Mouse (Mus musculus) embryo, embryonic 9.5 days (tissue): ENCODE measurements around the gene Srrt.
"Not testable (repeated sequence)": the region's sequence is repeated elsewhere in the genome, so short reads cannot be mapped to it uniquely, and the experiment has no call there.

Experiments
- DNase-seq: peaks from one replicate; pipeline ENCODE4 v3.0.0-alpha.2; 2017; ENCODE audit errors: extremely low spot score

The Srrt gene

GRCm38 (mm10) chr5:137297126-137297525 lies 10.3 kb downstream of the Srrt start:
- DNase-seq, result no peak

DNA sequence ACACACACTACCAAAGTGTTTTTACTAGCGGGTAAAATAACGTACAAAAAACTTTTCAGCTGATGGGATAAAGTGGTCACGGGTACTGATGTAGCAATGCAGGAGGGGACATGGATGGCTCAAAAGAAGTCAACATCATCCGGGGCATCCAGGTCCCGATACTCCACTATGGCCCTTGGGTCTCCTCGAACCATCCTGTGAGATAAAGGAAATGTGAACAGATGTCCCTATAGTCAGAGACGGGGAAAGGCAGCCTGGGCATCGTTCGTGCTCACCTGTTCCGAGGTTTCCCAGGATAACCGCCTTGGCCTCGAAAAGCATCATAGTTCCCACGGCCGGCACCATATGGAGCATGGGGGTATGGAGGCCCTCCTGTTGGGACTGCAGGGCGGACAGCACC lies 11.8 kb downstream of the Srrt start:
- DNase-seq, result no peak

DNA sequence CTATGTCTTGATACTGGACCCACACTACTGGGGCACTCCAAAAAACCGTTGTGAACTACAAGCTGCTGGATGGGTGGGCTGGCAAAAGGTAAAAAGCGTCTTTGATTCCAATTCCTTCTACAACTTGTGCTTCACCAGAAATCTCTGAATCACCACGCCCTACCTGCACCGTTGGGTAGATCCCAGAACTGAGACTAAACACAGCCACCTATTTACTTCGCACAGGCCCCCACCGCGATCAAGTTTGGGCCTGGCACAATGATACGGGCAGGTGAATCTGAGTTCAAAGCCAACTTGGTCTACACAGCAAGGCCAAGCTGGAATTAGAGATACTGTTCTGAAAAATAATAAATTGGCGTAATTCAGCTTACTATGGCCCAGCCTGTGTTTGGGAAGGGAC lies 12.2 kb downstream of the Srrt start:
- DNase-seq, result no peak

DNA sequence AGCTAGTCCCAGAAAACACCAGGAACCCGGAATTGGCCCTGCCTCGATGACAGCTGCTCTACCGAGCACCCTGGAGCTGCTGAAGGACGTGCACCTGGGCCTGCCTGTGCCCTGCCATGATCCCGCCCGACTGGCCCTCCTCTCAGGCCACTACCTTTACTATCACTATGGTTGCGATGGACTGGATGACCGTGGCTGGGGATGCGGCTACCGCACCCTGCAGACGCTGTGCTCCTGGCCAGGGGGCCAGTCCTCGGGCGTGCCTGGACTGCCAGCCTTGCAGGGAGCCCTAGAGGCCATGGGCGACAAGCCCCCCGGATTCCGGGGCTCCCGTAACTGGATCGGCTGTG lies 12.8 kb downstream of the Srrt start:
- DNase-seq, result no peak

DNA sequence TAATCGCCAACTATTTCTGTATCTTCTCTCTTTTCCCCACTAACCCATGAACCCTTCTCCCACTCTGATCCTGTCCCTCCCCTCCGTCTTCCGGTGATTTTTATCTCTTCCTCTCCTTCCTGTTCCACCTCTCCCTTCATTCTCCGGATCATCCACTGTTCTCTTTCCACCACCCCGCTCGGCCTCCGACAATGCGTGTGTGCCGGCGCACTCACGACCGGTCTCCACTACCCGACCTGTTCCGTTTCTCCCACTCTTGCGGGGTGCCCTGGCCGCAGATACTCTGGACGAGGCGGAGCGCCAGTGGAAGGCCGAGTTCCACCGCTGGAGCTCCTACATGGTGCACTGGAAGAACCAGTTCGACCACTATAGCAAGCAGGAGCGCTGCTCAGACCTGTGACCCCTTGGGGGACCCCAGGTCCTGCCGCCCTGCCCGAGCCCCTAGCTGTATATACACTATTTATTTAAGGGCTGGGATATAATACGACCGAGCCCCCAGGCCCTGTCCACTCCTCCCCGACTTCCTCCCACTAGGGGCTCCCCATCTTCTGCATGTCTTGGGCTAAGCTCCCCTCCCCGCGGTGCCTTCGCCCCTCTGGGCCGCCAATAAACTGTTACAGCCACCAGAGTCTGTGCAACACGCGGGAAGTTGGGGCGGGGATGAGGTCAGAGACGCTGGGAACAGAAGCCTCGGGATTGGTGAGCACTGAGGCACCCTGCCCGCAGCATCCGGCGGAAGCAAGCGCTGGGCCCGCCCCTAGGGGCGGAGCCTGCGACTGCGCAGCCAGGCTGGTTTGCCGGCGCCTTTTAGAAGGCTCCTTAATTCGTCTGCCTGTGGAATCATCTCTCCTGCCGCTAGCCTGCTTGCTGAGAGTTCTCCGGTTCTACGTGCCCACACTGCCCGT lies 13.4 kb downstream of the Srrt start, which contains the start of gene Ufsp1:
Gene Ufsp1 (plus strand): TSS at position 791 of the 905 bp plus-strand sequence.
- DNase-seq, result peak; percentile 92

GRCm38 (mm10) chr5:137293282-137293681 lies 14.2 kb downstream of the Srrt start:
- DNase-seq, result peak; percentile 67

GRCm38 (mm10) chr5:137291381-137291926 lies 16.0 kb downstream of the Srrt start:
- DNase-seq, result no peak

GRCm38 (mm10) chr5:137290677-137291076 lies 16.8 kb downstream of the Srrt start:
- DNase-seq, result peak; percentile 53

- DNase-seq, result no peak
Measured at GRCm38 (mm10) chr5:137289591-137290365, 17.7 kb downstream of the Srrt start.

DNA sequence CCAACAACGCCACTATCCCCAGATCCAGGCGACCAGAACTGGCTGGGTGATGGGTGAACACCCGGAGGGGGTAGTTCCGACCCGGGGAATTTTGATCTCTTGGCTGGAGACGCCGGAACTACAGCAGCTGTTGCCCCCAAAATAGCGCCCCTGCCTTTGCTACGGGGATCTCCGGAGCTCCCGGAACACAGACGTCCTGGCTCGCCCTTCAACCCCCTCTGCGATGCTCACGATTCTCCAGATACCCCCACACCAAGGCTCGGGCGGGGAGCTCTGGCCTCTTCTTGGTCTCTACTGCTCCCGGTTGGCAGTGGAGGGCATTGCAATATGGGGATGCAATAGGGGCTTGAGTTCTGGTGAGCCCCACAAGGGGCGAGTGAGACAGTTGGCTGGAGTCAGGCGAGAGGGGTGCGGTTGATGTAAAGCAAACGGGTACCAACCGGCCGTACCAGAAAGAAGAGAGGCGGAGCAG lies 18.4 kb downstream of the Srrt start:
- DNase-seq, result peak; percentile 55

DNA sequence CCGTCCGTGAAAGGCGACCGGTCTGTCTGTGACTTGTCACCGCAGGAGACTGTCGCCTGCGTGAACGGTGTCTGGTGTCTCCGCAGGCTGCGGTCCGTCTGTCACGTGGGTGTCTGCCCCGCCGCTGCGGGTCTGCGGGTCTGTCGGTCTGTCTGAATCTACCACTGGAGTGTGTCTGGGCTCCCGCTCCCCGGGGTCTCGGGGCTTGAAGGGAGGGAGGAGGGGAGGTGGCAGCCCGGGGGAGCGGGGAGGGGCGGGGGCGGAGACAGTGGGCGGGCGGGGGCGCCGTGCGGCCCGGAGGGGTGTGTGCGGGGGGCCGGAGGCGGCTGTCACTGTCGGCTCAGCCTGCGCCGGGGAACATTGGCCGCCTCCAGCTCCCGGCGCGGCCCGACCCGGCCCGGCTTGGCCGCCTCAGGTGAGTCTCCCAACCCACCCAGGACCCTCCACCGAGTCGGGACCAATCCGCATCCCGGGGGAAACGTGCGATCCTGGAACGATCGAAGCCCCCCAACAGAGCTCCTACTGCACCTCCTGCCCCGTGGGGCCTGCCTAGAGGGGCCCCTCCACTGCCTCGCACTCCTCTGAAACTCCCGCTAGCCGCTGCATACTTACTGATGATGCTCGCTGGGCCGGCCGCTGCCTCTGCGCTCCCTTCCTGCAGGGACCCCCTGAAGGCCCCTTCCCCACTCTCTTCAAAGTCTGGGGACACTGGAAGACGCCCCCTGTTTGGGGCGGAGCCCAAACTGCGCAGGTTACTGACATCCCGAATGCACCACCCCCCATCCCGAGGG lies 19.3 kb downstream of the Srrt start:
- peak; percentile 28 for DNase-seq

- peak; percentile 65 for DNase-seq
Measured at GRCm38 (mm10) chr5:137287032-137287952, 20.2 kb downstream of the Srrt start, which contains the start of gene Ache. Gene Ache (plus strand): TSS chr5:137287519.

DNA sequence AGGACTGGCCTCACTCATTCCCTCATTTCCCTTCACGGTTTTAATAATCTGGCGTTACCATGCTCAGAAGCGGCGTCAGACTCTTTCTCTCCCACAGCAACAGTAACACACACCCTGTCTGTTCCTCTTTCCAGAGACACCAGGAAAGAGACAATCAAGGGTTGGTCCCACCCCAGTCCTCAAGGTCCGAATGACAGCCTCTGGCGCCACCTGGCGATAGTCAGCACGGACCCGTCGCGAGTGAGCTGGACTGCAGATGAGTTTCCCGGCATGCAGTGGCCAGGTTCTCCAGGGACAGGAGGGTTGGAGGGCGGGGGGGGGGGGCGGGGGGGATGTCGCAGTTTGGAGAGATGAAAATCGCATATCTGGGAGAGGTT lies 20.8 kb downstream of the Srrt start:
- DNase-seq, result peak; percentile 89

GRCm38 (mm10) chr5:137285986-137286385 lies 21.5 kb downstream of the Srrt start:
- DNase-seq, result no peak

DNA sequence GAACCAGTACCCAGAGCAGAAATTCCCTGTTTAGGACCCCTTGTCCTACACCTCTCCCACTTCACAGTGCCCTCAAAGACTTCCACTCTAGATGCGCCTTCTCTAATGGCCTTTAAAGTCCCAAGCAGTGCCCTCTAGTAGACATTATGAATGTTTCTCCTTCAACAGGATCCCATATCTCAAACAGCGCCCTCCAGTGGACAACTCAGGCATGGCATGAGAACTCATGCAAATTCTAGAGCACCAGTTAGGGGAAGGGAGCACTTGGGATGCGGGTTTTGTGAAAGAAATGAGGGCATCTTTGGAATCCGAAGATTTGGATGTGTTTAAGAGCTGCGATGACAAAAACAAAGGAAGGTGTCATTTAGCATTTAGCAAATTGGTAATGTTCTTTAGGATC lies 22.4 kb downstream of the Srrt start:
- DNase-seq, result no peak

- not testable (repeated sequence) for DNase-seq
Measured at GRCm38 (mm10) chr5:137284411-137284810, 23.1 kb downstream of the Srrt start.

DNA sequence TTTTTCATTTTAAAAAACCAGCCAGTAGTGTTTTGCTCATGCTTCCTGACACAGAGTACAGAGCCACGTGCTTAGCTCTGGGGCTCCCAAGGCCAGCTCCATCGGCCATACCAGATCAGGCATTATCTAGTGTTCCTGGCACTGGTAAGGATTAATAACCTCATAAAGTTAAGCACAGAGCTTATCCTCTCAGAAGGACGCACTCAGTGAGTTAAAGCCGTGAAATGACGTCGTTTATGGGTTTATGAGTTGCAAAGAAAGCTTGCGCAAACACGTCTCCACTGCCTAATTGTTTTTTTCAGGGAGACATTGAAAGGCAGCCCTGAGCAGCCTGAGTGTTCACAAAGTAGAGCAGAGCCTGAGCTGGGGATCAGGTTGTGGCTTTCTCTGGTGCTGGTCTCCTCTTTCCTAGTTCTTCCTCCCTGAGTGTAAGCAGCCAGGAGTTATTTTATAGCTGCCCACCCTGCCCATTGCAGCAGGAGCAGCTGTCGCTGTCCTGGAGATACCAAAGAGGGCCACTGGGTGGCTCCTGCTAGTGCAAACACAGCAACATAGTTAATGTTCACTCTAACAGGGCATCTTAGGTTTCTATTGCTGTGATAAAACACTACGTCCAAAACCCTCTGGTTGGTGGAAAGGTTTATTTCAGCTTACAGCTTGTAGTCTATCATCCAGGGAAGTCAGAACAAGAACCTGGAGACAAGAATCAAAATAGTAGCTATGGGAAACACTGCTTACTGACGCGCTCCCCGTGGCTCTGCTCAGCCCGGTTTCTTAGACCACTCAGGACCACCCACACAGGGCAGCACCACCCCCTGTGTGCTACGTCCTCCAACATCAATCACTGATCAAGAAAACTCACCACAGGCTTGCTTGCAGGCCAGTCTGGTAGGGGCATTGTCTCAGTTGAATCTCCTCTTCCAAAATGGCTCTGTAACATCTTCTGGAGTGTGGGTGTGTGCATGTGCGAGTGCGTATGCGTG lies 29.8 kb downstream of the Srrt start:
- peak; percentile 42 for DNase-seq

- DNase-seq, result no peak
Measured at GRCm38 (mm10) chr5:137268131-137268910, 39.2 kb downstream of the Srrt start.
